Mouse (Mus musculus) frontal cortex, postnatal 25 days (tissue): ENCODE results near the gene Impdh1.

Experiments used
- DNase-seq, 2 experiments: peaks; one replicate each; pipeline ENCODE4 v3.0.0; 2022; ENCODE audit warnings: low spot score in 2 of 2

Impdh1 gene

DNA sequence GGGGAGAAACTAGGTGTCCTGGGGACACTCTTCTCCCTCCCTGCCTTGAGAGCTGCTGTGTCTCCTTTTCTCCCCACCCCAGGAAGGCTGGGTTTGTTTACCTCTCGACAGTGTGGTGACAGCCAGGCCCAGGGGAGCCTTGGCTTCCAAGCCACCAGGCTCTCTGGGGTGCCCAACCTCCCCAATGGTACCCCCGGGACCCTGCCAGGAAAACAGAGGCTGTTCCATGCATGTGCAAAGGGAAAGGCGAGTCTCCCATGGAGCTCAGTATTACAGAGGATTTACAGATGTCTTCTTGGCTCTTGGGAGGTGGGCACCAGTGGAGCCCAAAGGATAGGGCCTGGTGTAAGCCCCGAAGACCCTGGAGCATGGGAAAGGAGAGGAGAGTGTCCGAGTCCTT lies 2.7 kb downstream of the Impdh1 start:
- DNase-seq: no peak

DNA sequence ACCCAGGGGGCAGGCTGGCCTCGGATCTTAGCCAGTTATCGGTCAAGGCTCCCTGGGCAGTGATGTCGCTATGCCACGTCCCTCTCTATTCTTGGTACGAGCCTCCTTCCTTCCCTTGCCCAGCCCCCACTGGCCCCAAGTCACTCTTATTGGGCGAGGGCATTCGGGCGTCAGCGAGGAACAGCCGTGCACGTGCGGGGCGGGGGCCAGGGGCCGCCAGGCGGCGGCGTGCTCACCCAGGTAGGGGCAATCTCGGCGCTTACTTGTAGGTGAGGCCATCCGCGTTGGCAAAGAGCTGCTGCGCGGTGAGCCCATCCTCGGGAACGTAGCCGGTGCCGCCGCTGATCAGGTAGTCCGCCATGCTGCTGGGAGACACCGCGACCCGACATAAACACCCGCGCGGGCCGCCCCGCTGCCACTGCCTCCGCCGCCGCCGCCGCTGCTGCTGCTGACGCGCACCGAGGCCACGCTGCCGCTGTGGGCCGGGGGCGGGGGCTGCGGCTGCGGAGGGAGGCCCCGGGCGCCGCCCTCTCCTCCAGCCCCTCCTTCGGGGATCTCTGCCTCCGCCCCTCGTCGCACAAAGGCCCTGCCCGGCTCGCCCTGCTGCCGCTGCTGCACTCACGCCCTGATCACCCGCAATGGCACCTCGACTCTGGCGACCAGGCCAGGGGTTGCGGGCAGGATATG lies 4.2 kb downstream of the Impdh1 start:
- peak; percentile 55 for DNase-seq

DNA sequence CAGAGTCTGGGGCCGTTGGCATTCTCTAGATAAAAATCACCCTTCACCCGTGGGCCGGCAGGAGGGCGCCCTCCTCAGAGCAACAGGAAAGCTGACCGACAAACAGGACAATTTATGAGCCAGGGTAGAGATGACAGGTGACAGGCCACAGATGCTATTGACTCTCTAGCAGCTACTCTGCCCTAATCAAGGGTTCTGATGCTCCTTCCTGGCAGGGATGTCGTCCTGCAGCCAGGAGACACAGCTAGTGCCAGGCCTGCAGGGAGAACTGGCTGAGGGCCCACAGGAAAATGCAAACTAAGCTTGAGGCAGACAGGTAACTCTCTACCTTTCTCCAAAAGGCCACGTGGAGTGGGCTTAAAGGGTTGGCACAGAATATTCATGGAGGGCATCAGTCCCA lies 5.0 kb downstream of the Impdh1 start:
- no peak for DNase-seq

DNA sequence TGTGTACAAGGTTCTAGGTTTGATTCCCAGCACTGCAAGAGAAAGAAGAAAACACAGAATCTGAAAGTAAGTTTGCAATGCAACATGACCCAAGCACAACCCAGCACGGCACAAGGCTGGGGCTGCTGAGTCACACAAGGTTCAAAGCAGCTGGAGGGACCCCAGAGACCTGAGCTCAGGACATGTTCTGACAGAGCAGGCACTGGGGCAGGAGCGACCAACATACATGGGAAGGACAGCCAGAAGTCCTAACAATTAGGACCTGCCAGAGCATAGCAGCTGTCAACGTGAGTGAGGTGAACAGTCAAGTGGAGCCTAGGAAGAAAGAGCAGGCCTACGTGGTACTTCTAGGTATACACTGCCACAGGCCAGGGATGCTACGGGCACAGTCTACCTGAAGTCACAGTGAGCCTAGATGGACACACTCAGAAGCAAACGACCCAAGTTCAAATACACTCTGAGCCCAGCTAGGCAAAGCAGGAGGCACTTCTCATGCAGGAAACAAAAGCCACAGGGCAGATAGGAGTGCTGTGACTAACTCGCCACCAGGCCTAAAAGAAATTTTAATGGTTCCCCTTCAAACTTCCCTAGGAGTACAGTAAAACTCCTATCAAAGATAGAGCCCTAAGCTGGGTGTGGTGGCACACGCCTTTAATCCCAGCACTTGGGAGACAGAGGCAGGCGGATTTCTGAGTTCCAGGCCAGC lies 5.8 kb downstream of the Impdh1 start:
- no peak for DNase-seq

DNA sequence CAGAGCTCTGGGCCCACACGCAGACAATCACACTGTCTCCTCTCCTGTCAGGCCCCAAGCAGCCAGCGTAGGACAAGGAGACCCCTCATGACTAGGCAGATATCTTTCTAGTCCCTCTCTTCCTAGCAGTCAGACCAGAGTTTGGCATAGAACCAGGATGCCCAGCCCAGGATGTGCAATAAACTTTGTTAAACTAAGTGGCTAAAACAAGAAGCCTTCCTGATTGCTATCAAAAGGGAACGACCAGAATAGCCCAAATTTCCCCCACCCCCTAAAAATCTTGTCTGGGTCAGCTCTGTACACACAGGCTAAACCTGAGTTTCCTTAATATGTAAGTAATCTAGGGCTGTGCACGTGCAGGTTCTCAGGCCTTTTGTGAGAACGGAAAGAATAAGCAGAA lies 8.0 kb downstream of the Impdh1 start:
- DNase-seq: no peak

DNA sequence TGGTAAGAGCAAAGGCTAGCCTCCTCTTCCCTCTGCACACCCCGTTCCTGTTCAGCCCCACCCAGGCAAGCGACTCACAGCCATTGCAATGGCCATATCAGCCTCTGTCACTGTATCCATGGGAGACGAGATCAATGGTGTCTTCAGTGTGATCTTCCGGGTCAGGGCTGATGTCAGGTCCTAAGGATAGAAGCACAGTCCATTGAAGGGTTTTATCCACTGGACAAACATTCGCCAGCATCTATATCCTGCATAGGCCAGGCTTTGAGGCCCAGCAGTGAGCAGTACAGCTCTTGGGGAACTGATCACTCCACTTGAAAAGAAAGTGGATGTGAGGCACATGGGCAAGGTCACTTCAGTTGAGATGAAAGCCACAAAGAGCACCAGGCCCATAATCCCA lies 9.1 kb downstream of the Impdh1 start:
- DNase-seq: no peak

DNA sequence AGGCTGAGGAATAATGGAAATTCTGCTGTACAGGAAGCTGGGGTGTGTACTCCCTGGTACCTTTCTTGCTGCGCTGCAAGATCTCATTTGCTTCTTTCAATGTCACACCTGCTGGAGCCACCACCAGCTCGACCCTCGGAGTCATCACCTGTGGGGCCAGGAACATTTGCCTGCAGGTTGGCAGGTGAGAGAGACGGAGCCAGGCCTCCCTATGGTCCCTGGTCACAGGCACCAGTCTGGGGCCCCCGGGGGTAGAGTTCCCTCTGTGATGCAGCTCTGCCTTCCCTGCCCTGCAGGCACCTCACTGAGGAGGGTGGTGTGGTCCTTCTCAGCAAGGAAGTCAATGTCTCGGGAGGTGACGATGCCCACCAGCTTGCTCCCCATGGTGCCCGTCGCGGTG lies 10.2 kb downstream of the Impdh1 start:
- no peak for DNase-seq

DNA sequence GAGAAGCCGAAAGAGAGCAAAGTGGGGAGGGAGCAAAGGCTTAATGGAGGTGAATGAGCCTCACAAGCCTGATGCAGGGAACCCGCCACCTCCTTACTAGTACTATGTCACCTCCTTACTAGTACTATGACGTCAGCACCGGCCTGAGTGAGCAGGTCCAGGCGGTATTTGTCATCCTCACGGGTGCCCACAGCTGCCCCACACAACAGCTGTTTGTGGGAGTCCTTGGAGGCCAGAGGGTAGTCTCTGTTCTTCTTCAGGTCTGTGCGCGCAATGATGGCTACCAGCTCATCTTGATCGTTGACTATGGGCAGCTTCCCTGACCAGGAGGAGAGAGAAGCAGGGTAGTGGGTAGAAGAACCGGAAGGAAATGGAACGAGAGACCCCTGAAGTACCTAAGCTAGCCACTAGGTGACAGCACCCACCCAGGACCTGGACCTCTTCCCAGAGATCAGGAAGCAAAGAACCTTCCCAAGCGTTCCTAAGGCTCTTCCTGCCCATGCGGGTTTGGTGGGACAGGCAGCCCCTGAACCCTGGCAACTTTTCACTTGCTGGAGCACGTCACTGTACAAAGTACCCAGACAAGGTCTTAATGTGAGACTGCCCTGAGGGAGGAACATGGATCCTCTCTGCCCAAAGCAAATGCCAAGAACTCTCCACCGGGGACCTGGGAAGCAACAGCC lies 11.1 kb downstream of the Impdh1 start:
- DNase-seq: peak in 1 of 2 experiments; percentile 41

DNA sequence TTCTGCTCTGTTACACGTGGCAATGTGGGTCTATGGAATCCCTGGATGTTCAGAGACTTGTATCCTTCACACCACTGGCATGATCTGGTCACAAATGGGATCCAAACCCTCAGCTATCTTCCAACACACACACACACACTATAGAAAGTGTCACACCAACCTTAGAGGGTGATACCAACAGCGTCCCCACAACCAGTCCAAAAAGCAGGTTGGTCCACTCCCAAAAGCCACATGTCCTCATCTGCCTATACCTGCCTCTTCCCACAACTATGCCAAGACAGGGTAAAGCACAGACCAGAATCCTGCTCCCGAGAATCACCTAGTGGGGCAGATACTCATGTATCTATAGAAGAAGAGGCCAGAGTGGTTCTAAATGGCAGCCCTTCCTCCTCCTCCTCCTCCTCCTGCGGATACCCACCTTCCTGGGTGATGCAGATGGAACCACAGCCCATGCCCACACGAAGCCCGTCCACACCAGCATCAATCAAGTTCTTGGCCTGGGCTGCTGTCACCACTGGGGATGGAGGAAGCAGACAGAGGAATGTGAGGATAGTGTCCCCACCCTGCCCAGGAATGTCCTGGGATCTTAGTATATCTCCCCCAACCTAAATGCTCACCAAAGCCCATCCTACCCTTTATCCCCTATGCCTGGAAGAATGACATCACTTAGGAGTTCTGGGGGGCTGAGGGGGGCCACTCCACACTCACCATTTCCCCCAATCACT lies 12.1 kb downstream of the Impdh1 start:
- no peak for DNase-seq

DNA sequence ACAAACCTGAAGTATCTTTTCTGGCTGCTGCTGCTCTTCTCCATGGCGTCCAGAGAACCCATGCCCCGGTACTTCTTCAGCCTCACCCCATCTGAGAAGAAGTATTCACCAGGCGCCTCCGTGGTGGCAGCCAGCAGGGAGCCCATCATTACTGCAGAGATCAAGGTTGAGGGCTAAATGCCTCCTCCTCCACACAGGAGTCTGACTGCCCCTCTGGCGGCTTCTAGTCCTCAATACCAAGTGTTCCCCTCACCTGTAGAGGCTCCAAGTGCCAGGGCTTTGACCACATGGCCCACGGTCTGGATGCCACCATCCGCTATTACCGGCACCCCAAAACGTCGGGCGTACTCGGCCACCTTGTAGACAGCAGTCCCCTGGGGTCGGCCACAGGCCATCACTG lies 13.1 kb downstream of the Impdh1 start:
- no peak for DNase-seq

DNA sequence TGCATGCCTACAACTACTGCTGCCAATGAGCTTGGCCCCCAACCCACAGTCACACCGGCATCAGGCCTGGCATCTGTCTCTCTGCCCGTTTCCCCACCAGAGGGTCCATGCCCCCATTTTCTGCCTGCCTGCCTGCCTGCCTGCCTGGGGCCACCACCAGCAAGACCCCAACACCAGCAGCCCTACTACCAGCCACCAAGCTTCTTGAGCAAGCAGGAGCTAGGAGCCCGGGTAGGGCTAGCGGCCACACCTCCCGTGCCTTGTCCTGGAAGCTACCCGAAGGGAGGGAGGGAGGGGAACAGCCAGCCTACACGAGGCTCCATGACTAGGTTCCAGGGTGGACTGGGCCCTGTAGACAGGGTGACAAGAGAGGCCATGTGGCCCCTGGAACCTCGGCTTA lies 14.2 kb downstream of the Impdh1 start:
- no peak for DNase-seq

DNA sequence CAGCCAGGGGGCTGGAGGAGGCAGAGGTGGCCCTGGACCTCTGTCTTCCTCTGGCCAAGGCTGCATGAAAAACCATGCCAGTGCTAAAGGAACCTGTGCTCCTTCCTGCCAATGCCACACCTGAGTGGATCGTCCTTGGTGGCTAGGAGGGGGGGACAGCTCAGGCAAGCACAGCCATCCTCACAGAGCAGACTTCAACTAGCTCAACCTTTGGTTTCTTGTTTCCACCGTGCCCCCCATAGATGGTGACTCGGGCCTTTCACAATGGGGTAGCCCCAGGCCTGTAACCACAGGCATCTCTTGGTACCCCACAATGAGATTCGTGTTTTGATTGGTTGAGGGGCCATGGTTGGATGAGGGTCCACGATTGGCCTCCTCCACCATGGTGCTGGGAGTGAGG lies 14.8 kb downstream of the Impdh1 start:
- DNase-seq: no peak

DNA sequence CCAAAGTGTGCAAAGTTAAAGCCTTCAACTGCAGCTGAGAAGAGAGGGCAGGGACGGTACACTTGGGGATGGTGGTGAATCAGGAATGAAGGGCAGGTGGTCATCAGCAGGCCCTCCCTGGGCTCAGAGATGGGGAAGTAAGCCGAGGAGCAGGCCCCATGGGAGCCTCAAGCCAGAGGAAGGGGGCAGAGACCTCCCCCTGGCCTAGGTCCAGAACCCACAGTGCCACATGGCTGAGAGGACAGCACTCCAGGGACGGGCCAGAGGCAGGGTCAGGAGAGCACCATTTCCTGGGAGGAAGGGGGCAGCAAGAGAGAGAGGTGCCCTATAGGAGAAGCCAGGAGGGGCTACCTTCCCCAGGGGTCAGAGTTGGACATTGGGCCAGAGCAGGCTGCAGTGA lies 15.7 kb downstream of the Impdh1 start:
- DNase-seq: no peak

DNA sequence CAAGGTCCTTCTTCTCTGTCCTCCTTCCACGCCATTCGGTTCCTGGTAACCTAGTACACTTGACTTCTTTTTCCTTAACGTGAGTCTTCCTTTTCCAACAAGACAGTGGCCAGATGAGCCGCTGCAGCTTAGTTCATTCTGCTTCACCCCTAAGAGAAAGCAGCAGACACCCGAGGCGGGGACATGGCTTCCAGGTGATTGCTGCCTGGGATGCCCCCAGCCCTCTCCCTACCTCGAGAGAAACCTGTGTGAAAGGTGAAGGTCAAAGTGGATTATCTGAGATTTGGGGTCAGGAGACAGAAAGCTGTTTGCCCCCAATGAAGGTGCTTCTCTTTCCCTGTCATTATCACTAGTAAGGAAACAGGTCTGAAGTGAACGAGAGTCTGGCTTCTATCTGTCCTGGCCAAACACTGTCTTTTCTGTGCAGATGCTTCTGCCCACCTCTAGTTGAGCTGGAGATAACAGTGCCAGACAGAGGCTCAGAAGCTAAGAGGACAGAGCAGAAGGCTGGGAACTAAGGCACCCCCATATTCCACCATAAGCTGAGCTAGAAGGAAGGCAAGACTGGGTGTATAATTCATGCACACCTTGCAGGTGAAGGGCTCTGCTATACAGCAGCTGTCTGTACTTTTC lies 16.8 kb downstream of the Impdh1 start:
- no peak for DNase-seq

DNA sequence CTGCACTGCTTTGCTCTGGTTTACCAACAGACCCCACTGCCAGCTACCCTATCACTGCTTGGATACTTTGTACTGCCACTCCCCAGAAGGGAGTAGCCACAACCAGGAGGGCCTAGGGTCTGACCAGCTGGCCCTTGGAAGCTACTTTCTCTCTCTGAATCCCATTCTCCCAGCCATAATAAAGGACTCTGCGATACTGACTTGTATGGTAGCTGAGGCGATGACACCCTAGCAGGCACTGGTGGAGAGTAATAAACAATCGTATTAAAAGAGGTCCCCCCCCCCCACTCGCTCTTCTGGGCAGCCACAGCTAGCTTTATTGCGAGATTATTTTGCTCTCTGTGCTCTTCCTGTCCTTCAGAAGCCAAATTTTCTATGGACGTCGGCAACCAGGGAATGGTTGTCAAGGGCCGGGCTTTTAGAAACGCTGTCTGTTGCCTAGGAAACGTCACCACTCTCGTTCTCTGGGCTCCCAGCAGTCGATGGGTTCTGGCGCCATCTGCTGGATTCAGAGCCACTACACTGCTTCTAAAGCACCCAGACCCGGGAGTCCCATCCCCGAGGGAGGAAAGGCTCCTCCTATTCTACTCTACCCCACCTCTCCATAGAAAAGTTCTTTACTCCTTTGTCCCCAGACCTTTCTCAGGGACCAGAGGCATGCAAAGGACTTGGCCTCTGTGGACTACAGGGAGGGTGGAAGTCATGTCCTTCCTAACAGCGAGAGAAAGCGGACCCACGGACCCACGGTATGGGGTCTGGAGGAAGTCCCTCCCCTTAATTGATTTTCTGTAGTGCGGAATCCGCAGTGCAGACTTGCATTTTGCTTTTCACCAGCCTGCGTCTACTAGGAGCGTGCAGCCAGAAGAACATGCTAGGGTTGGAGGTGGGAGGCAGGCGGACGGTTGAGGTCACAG lies 17.6 kb downstream of the Impdh1 start:
- peak; percentile 87 to 90 for DNase-seq

DNA sequence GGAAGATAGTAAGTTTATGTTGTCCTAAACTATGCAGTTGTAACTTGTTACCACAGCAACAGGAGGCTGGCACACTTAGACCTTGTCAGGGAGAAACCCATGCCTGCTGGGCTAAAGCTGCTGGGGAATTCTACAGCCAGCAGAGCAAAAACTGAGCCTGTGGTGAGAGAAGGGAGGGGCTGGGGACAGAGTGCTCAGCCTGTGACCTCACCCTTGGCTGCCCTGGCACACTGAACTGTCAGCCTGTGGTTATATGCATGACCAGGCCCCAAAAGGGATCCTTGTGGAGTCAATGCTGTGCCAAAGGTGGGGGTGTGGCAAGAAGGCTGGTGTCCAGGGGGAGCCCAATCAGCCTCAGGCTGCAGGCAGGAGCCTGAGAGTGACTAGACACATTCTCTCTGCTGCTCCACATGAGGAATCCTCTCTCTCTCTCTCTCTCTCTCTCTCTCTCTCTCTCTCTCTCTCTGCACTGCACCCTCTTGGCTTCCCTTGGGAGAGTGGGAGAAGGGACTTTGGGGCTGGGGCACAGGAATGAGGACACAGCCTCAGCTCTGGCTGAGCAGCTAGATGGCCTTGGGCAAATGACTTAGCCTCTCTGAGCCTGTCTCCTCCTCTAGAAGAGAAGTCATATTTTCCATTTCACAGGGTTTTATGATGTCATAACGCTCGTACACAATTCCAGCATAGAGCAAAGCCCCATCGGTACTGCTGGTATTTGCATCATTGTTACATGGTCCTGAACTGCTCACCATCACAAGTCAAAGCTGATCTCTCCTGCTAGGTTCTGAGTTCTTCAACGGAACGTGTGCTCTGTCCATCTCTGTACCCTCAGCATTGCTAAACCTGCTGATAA lies 20.1 kb downstream of the Impdh1 start:
- DNase-seq: no peak

DNA sequence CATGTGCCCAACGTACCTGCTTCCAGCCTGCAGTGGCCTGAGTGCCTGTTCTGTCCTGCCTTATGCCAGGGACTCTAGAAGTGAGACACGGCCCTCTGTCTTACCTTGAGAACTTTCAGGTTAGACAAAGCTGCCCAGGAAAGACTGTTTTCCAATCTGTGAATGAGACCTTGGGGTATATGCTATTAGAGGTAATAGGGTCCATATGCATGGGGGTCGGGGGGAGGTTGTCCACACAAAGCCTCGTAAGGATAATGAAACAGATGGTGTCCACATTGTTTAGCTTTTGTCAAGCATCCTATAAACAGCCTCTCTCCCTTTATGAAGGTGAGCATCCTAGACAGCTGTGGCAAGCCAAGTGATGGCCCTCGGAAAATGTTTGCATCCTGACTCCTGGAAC lies 21.0 kb downstream of the Impdh1 start:
- no peak for DNase-seq

DNA sequence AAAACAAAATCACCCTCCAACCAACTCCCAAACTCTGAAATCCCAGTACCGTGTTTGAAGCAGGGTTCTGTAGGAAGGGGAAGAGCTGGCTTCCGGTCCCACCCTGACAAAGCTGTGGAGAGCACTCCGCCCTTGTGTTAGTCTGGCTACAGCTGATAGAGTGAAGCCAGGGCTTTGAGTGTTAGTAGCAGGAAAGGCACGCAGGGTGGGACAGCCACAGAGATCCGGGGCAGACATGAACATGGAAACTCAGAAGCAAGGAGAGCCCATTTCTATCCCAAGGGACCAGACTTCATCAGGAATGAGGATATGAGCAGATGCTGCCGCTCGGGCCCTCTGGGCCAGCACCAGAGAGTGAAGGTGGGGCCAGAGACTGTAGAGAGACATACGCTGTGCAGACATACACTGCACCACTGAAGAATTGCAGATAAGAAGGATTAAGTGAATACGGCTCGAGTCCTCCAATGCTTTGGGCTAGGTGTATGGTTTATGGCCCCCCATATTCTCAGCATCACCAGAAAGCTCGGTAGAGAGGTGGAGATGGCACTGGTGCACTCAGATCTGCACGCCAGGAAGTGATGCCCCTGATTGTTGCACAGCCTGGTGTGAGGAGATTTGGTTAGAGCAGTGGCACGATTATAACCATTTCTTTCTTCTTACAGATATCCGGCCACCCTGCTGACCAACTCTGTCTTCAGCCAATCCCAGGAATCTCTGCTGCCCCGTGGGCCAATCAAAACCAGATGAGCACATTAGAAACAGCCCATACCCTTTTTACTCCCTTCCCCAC lies 22.0 kb downstream of the Impdh1 start:
- no peak for DNase-seq

DNA sequence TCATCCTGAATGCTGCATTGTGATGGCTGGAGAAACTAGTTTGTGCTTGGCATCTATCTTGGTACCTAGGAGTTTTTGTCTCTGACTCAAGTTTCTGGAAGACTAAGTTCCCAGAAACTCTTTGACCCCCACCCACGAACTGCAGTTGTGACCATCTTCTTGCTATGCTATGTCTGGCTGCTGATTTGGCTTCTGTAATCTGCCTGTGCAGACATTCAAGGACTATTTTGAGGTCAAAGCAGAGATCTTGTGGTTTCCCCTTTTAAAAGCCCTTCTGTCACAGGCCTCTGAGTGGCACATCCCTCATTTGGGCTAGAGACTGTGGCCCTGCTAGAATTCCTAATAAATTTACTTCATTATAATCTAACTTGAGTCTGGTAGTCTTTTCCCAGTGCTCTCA lies 28.2 kb downstream of the Impdh1 start:
- no peak for DNase-seq
